Mouse (Mus musculus) urinary bladder, postnatal 36 days (tissue): ENCODE results near the gene Tnfsf12.
A peak's percentile ranks its signal among the peaks of the same experiment; 100 is the strongest.
"Not testable (repeated sequence)": the region's sequence is repeated elsewhere in the genome, so short reads cannot be mapped to it uniquely, and the experiment has no call there.

Experiments
- DNase-seq, 2 experiments: peaks; one replicate each; pipeline ENCODE4 v3.0.0; 2022; ENCODE audit warnings: low spot score in 2 of 2, mixed read lengths in 1 of 2

The Tnfsf12 gene

GRCm38 (mm10) chr11:69695361-69696181 is at the start of gene Tnfsf12, which contains the start of gene Tnfsfm13:
Gene Tnfsf12, minus strand, starts transcription at chr11:69695849.
Gene Tnfsfm13, minus strand, starts transcription at chr11:69696098.
- peak; percentile 64 to 77 for DNase-seq

GRCm38 (mm10) chr11:69731408-69731807 is 35.8 kb upstream of the Tnfsf12 start:
- not testable (repeated sequence) for DNase-seq

- peak in 1 of 2 experiments; percentile 41 for DNase-seq
Observed at GRCm38 (mm10) chr11:69729063-69729462, 33.4 kb upstream of the Tnfsf12 start.

GRCm38 (mm10) chr11:69725951-69726350 is 30.3 kb upstream of the Tnfsf12 start:
- no peak for DNase-seq

GRCm38 (mm10) chr11:69723074-69723473 is 27.4 kb upstream of the Tnfsf12 start:
- DNase-seq = no peak

- peak; percentile 10 to 40 for DNase-seq
Observed at GRCm38 (mm10) chr11:69720852-69721251, 25.2 kb upstream of the Tnfsf12 start.

- DNase-seq = no peak
Observed at GRCm38 (mm10) chr11:69719423-69719822, 23.8 kb upstream of the Tnfsf12 start.

GRCm38 (mm10) chr11:69718661-69719060 is 23.0 kb upstream of the Tnfsf12 start:
- no peak for DNase-seq

- DNase-seq = no peak
Observed at GRCm38 (mm10) chr11:69716953-69717352, 21.3 kb upstream of the Tnfsf12 start.

- peak; percentile 35 to 63 for DNase-seq
Observed at GRCm38 (mm10) chr11:69715929-69716328, 20.3 kb upstream of the Tnfsf12 start.

- DNase-seq = no peak
Observed at GRCm38 (mm10) chr11:69715482-69715881, 19.8 kb upstream of the Tnfsf12 start.

- no peak for DNase-seq
Observed at GRCm38 (mm10) chr11:69714636-69715329, 19.1 kb upstream of the Tnfsf12 start.

- DNase-seq = no peak
Observed at GRCm38 (mm10) chr11:69712954-69713672, 17.5 kb upstream of the Tnfsf12 start.

- DNase-seq = no peak
Observed at GRCm38 (mm10) chr11:69711082-69711481, 15.4 kb upstream of the Tnfsf12 start.

- DNase-seq = no peak
Observed at GRCm38 (mm10) chr11:69710470-69710869, 14.8 kb upstream of the Tnfsf12 start.

- no peak for DNase-seq
Observed at GRCm38 (mm10) chr11:69709554-69710446, 14.2 kb upstream of the Tnfsf12 start.

- DNase-seq = no peak
Observed at GRCm38 (mm10) chr11:69708614-69709265, 13.1 kb upstream of the Tnfsf12 start.

GRCm38 (mm10) chr11:69707873-69708381 is 12.3 kb upstream of the Tnfsf12 start:
- DNase-seq = no peak

GRCm38 (mm10) chr11:69707480-69707847 is 11.8 kb upstream of the Tnfsf12 start:
- DNase-seq = no peak

- peak in 1 of 2 experiments; percentile 75 for DNase-seq
Observed at GRCm38 (mm10) chr11:69706775-69707479, 11.3 kb upstream of the Tnfsf12 start.
